Mouse (Mus musculus): Measurements from ENCODE around the gene Cdk16. TPM values are rescaled to one million over a fixed set of nuclear protein-coding genes. Genes with fewer than 3 reads are reported as not detected.

Cdk16 gene
- 10 to 100 TPM; 83.5 to 90.8 TPM for total RNA-seq (2023)

DNA sequence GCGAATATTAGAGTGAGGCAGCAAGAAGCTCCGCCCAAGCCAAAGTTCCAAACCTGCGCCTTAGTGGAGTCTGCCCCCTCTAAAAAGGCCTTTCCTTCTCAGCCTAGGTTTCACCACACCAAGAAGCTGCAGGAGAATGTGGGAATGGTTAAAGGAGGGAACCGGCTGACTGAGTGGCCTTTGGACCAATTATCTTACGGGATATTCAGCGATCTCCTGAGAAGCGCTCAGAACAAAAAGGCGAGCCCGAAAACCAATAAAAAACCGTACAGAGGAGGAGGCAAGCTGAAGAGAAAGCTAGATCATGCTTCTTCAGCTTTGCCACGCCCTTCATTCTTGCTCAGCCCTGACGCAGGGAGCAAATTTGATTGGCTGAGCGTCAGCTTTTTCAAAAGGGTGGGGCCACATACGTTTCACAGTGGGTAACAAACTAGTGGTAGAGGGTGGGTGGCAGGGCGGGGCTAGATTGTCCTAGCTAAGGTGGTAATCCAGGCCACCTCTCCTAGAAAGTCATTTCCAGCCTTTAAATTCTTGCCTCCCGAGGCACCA lies at the start of gene Cdk16:
Cdk16 (plus strand) TSS at position 436 of the 549 bp plus-strand sequence.

DNA sequence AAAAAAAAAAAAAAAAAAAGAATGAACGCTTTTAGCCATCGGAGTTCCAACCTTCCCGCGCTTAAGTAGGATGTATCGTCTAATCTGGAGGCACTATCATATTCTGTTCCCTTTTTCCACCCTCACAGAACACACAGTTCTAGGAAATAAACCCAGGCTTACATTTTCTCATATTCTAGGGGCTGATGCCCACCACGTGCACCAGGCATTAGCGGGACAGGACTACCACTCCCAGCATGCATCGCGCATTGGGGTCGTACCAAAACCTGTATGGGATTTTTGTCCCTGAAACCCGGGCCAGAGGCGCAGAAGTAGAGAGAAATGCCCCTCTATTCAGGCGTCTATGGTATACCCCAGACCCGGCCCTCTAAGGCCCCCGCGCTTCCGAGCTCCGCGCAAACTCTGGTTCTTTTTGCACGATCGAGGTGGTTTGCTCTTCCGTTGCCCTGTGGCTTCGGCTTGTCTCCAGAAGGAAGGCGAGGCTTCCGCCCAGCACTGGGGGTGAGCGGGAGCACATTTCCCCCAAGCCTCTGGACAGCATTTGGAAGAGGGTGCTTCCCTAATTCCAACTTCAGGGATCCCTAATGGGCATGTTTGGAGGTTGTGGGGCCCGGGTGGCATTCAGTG lies 29.6 kb upstream of the Cdk16 start, which contains the start of gene Uba1:
Uba1 (plus strand) TSS at position 301 of the 627 bp plus-strand sequence.

DNA sequence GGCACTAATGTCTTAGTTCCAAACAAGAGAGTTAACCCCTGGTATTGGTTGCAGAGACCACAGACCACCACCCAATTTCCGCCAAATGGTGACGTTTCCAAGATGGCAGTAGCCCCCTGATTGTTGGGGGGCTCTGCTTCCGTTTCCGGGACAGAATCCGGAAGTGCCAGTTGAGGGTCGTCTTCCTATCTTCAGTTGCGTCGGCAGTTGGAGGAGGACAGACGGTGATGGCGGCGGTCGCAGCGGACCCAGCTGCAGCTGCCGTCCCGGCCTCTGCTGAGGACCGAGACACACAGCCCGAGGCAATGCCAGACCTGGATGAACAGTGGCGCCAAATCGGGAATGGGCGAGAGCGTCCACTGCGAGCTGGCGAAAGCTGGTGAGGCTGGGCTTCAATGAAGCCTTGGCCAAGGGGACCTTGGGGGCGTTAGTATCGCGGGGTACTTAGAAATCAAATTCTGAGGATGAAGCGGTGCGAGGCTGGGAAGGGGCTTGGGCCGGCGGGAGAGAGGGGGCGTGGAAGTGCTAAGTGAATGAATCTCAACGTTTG lies 16.1 kb downstream of the Cdk16 start, which contains the start of gene Usp11:
Usp11 (plus strand) TSS at position 166 of the 550 bp plus-strand sequence.

Other genes with a start within 250 kb of the Cdk16 start
- gene Rgn, start 138.2 kb upstream of the Cdk16 start, total RNA-seq (2023): not detected
- 10 to 100 TPM; 53.1 to 55.6 TPM for gene Rbm10, start 70.5 kb upstream of the Cdk16 start, total RNA-seq (2023)
- gene Ndufb11, start 70.3 kb upstream of the Cdk16 start, total RNA-seq (2023): 100 to 1,000 TPM; 110 to 122 TPM
- gene Uba1, start 29.6 kb upstream of the Cdk16 start, total RNA-seq (2023): 100 to 1,000 TPM; 214 to 230 TPM
- 10 to 100 TPM; 22.1 to 29.6 TPM for gene Usp11, start 16.0 kb downstream of the Cdk16 start, total RNA-seq (2023)
- 100 to 1,000 TPM; 145 to 148 TPM for gene Araf, start 109.9 kb downstream of the Cdk16 start, total RNA-seq (2023)
- under 1 TPM; 0.68 to 0.93 TPM for gene Timp1, start 182.2 kb downstream of the Cdk16 start, total RNA-seq (2023)
- under 1 TPM in 1 of 2 experiments, not detected in 1; 0.32 TPM for gene Syn1, start 233.1 kb downstream of the Cdk16 start, total RNA-seq (2023)
- 10 to 100 TPM; 18.5 to 18.9 TPM for gene Cfp, start 243.6 kb downstream of the Cdk16 start, total RNA-seq (2023)

Data from T-cell, adult 66 days (primary cell).